Mouse (Mus musculus) brain, adult 2 months (tissue): ENCODE results near the gene Sdhb.

Experiments
- DNase-seq: peaks from one replicate; pipeline ENCODE4 v3.0.0; 2011; ENCODE audit warnings: low read depth, low spot score

Gene Sdhb

DNA sequence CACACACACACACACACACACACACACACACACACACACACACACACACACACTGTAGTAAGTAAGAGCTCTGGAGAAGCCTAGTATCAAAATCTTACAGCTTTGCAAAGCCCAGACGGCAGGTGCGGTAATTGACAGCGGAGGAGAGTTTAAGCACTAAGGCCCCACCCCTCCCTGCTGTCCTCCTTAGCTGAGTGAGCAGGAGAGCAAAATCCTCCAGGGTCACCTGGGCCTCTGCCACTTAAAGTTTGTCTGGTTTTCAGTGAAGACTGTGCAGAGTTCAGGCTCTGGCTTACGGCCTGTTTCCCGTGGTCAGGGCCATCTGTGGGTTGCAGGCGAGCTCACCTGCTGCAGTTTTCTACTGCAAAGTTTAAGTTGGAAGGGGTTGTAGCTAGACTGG, 12.5 kb upstream of the Sdhb start:
- DNase-seq, result no peak

DNA sequence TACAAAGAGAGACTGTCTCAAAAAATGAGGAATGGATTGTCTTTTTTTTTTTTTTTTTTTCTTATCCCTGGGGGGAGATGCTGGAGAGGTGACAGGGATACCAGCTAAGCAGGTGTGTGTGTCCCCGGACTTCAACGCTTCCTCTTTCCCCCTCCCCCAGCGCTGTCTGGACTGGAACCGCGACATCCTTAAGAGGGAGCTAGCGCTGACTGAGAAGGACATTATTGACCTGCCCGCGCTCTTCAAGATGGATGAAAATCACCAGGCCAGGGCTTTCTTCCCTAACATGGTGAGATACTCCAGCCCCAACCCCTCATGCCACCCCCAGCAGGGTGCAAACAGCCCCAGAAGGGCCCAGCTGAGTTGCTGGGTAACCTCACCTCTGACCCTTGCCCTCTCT, 12.0 kb upstream of the Sdhb start:
- no peak for DNase-seq

DNA sequence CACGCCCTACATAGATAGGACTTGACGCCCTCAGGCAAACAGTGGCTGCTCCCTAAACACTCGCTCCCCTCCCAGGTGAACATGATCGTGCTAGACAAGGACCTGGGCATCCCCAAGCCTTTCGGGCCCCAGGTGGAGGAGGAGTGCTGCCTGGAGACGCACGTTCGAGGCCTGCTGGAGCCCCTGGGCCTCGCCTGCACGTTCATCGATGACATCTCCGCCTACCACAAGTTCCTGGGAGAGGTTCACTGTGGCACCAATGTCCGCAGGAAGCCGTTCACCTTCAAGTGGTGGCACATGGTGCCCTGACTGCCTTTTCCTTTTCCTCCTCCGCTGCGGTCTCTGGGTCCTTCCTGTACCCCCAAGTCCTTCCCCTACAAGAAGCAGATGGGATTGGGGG, 11.4 kb upstream of the Sdhb start:
- no peak for DNase-seq

DNA sequence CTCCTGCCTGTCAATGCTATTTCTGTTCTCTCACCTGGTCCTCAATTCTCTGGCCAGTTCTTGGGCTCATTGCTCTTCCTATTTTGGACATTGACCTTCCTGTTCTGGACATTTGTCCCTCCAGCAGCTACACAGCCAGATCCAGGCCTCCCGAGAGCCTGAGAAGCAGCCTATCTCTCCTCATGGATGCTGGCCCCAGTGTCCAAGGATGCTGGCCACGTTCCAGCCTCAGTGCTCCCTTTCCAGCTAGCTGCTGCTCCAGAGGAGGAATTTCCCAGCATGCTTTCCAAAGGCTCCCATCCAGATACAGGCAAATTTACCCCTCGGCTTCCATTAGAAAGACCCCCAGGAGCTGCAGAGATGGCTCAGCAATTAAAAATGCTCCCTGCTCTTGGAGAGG, 10.4 kb upstream of the Sdhb start:
- DNase-seq, result no peak

DNA sequence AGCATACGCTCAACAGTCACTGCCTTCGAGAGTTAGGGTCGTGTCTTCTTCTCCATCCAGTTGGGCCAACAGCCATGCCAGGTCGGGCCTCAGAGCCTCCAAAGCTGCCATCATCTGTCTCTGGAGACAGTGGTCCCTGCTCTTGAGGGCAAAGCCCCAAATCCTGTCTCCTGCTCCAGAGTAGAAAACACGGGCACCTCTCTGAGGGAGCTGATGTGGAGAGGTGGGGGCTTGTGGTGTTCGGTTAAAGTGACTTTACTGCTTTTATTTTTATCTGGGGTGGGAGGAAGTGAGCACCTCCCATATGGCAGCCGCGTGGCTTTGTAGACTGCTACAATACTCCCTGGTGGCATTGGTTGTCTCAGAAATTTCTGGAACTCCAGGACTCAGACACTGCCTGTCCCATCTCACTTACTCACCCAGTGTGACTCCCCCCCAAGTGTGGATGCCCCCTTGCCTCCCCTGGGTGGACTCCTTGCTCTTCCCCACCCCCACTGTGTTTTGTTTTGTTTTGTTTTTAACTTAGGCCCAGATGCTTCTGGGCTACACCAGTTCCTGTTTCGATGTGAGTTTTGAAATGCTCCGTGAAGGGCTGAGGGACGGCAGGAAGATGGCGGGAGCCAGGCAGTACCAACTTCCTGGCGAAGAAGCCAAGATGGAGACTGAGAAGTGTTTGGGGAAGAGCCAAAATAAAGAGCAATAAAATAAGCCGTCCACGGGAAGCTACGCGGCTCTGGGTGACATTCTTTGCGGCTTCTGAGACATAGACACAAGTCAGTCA, 9.0 kb upstream of the Sdhb start:
- DNase-seq, result no peak

DNA sequence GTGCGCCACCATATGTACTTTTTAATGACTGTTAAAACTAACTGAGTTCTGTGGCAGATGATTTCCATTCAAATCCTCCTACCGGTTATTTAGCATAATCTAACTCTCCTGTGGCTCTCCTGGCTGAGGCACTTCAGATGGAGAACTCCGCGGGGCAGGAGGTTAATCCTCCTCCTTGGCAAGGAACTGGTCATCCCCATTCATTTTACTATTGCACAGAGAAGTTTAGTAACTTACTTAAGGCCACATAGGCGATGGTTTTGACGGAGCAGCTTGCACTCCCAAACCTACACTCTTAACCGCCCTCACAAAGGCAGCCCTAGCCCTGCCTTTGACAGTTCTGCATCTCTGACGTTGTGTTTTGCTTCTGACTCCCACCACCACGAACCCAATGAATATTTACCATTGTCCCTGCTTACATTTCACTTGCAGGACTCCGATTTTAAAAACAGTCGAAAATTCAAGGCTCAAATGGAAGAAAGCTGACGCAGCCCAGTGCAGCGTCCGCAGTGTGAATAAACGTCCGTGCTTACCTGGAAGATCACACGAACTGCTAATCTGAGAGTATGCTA, 3.8 kb upstream of the Sdhb start:
- DNase-seq, result peak; percentile 61

DNA sequence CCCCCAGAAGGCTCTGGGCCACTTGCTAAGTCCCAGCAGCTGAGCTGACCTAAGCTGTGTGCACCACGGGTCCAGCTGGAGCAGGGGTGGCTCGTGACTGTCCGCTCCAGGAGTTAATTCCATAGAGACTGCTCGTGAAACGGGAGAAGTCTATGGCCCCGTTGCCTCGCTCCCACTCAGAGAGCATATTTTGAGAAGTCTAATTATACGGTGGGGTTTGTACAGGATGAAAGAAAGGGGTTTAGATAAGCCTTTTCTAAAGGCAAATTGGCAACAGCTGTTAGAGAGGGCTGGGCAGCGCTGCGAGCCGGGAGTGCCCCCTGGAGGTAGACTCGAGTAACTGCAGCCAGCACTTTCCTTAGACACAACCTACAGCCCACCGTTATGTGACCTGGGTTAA, 3.3 kb upstream of the Sdhb start:
- DNase-seq, result peak; percentile 82

DNA sequence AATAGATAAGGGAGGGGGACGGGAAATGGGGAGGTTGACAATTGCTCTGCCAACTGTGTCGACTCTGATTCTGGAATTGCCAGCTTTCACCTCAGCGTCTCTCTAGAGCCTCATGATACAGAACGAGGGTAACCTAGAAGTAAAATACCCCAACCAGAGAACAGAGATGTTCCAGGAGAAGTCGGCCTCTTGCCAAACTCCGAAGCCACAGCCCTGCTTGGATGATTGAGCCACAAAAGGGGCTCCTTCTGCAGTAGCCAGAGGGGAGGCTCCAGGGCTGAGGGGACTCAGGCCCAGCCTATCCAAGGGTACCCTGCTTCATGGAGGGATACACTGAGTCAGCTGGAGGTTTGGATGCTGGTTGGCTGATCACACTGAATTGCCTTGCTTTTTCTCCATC, 2.7 kb upstream of the Sdhb start:
- no peak for DNase-seq

DNA sequence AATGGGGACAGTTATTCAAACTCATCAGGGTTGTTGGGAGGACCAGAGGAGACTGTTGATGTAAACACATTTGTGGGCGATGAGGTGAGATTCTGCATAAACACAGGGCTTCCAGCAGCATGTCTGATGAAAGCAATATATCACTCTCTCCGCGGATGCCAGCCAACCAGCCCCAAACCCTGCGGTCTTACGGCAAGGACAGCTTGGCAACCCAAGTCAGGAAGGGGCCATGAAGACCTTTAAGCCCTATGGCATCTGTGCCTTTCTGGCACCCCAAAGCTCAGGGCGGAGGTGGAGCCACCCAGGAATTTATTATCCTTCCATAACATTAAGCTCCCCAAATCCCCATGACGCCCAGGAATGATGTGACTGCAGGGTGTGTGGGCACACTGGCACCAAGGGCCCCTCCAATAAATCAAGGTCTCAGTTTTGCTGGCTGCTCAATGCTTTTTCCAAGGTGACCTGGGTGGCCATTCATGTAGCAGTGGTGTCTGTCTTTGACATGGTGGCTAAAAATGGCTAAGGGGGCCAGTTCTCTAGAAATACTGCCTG, 1.8 kb upstream of the Sdhb start:
- no peak for DNase-seq

DNA sequence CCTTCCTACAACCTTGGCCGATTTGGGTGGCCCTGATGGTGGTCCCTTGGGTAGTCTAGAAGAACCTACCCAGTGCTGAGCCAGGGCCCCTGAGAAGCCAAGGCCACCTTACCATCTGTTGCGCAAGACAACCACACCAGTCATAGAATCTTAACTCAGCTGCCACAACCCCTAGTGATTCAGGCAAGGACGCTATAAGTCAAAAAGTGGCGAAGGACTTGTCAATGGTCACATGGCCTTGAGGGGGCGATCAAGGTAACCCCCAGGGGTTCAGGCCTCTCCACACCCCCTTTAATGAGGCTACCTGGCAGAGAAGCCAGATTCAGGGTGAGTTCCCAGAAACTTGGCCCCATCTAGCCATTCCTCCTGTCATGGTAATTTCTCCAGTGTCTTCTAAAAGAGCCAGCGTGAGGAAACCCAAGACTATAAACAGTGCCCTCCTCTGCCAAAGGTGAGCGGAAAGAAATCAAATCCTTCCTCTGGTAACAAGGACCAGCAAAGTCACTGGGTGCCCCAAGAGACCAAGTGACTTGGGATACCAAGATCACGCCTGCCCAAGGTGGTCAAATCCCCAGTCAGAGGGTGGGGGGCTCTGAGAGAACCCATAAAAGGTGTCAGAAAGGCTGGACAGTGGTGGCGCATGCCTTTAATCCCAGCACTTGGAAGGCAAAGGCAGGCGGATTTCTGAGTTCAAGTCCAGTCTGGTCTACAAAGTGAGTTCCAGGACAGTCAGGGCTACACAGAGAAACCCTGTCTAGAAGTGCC, 1.1 kb upstream of the Sdhb start:
- no peak for DNase-seq

DNA sequence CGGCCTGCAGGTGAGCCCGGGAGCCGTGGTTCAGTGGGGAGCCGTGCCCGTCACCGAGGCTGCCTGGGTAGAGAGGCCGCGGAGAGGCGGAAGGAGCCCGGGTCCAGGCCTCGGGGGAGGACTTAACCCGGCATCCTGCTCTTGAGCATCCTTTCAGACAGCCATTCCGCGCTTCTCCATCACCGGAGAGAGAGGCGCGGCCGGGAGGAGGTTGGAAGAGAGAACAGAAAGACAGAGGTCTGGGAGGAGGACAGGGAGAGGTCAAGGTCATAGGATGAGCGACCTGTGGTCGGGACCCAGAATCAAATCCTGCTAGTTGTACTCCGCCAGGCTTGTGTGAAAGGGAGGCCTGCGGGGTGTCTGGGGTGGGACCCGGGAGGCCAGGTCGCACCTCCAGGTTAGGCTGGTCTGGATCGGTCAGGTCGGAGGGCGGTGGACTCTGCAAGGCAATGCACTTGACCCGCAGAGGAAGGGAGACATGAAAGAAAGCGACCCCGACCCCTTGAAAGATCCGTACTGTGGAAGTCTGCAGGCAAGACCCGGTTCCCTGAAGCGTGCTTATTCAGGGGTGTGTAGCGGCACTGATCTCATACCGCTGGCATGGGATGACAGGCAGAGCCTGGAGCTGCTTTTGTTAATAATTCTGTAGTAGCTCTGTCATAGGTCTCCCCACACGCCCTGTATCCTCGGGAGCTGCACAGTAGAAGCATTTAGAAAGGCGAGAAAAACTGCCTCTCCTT, 634 bp downstream of the Sdhb start:
- DNase-seq, result peak; percentile 36

DNA sequence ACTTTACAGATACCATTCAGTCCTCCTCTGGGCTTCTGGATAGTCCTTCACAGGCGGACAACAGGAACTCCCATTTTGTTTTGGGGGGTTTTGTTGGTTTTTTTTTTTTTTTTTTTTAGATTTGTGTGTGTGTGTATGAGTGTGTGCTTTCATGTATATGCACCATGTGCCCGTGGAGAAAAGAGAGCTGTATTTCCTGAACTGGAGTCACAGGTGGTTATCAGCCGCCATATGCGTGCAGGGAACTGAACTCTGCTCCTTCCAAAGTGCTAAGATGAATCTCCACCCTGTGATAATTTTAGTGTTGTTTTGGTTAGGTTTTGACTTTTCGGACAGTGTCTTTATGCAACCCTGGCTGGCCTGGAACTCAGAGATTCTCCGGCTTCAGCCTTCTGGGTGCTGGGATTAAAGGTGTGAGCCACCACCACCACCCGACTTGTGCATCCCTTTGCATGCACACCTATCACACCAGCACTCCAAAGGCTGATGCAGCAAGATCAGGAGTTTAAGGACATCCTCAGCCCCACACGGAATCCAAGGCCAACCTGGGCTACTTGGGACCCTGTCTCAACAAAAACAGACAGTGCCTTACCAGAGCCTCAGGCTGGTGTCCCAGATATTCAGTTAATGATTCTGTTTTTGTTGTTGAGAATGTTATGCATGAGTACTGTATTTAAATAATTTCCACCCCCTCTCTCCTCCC, 1.4 kb downstream of the Sdhb start:
- no peak for DNase-seq

DNA sequence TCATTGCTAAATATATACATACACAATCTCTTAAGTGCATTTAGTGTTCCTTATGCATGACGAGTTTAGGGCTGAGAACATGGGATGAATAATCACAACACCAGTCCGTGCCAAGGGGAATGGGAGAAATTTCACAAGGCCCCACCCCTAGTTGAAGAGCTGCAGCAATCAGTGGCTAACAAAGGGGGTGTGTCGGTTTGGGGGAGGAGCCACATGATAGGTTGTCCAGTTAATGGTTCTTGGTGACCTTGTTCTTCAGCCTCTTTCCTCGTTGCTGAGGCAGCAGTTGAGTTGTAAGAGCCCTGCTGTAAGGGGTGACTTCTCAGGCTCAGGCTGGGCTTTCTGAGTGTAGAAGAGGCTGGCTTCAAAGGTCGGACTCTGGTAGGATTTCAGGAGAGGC, 1.9 kb downstream of the Sdhb start:
- DNase-seq, result peak; percentile 62

DNA sequence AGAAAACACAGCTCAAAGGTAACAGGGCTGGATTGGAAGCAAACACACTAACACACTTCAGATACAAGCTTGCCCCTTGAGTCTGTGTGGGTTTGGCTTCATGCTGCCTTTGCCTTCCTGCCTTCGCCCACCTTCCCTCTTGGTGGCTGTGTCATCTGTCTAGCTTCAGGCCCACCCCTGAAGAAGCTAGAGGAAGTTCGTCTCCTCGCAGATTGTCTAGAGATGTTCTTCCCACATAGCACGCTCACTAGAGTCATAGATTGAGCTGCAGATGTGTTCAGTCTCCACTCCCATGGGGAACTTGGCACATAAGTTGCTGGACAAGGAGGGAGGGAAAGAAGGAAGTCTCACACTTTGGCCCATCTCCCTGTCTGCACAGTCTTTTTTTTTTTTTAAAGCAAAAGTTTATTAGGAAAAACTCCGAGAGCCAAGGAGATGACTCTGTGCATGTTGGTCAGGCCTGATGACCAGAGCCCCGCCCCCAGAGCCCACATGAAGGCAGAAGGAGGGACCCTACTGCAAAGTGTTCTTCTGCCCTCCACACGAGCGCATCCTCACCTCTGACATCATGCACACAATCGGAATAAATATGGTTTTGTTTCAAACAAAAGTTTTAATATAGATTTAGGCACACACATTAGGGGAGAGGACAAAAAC, 3.1 kb downstream of the Sdhb start:
- peak; percentile 75 for DNase-seq

DNA sequence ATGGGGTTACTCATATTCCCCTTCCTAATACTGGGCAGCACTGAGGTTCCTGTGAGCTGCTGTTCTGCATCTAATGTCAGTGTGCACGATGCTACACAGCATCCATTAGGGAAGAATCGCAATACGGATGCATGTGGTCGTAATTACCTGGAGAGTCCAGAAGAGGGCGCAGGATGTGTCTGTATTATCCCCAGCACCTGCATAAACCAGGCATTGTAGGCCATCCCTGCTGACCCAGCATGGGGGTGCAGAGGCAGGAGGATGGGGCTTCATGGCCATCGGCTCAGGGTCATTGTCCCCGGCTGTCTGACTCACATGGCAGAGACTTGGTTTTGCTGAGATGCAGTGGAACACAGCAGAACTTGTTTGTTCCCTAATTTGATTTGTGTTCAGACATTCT, 3.6 kb downstream of the Sdhb start:
- peak; percentile 90 for DNase-seq

DNA sequence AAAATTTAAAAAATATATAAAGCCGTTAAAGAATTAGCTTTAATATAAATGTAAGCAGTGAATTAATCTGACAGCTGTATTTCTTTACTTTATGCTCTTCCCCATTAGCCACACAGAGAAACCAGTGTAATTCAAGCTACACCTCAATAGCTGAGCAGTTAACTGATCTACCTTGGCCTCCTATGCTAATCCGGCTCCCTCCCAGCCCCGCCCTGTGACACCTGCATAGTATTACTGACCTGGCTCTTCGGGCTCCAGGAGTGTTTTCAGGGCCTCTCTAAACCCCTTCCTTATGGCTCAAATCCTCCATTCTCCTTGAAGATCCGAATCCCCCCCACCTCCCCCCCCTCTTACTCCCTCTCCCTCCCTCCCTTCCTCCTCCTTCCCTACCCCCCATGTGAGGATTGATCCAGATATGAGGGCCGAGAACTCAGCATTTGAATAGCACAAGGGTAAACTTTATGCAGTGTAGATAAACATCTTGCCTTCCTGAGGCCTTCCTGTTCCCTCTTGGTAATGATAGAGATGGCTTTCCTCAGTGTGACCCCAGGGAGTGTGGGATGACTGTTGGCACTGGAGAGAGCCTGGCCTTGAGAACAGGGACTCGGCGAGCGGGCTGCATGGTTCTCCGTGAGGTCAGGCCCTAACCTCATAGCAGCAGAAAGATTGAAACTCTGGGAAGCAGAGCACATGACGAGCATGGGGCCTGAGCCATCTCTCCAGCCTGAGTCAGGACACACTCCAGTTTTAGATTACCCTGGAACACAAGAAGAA, 6.6 kb downstream of the Sdhb start:
- DNase-seq, result no peak

DNA sequence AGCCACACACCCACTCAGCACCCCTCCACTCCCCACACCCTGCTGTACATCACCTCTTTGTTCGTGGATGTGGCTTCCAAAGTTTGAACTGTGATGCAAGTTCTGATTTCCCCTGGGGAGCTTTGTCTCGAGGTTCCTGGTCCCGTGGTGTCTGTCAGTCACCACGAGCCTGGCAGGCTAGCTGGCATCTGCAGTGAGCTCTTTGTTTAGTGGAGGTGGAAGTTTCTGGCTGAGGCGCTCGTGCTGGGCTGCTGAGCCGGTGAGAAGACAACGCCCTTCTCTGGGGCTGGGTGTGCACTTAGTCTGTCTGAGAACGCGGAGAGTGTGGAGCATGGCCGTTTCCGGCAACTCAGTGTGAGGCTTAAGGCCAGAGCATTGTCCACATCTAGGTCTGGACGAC, 10.7 kb downstream of the Sdhb start:
- no peak for DNase-seq

DNA sequence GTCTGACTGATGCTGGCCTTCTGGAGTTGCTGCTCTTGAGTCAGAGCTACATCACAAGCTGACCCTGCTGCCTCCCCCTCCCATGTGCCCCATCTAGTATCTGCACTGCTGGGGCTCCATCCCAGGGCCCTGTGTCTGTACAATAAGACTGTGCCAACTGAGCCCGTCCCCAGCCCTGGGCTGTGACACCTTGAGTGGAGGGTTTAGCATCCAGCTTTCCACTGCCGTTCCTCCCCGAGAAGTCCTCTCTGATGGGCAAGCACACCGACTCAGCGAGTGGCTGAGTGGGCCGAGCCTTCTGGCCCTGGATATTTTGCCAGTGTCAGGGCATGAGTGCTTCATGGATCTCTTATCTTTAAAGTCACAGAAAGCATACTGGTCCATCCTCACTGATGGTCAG, 13.4 kb downstream of the Sdhb start:
- no peak for DNase-seq

DNA sequence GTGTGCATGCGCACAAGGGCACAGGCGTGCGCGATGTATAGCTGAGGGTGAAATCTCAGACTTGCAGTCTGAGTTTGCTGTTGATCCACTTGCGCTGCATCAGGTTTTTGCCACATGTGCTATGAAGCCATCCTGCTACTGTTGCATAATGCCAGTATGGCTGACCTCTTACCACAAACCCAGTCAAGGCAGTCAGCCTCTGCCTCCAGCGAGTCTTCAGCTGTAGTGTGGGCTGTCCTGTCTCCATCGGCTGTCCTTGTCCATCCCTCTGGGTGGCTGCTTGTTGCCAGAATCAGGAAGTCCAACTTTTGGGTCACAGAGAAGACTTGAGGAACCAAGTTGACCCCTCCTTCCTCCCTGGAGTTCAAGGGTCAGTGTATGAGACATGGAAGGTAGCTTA, 14.4 kb downstream of the Sdhb start:
- DNase-seq, result no peak

DNA sequence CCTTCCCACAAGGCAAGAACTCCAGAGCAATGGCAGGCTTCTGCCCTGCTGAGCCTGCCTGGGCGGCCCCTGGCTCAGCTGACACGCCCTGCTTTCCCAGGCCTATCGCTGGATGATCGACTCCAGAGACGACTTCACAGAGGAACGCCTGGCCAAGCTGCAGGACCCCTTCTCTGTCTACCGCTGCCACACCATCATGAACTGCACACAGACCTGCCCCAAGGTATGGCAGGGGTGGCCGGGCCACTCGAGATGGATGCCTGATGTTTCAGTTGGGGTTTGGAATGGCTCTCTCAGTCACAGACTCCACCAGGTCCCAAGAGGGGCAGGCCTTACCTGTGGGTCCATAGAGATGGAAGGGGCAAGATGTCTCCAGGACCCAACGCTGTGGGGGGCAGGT, 16.3 kb downstream of the Sdhb start:
- DNase-seq, result no peak
